Mouse (Mus musculus) myocyte (in vitro differentiated cells): ENCODE results near the gene Kdm1a.

ENCODE experiments used
- CEBPB ChIP-seq: IDR thresholded peaks from 2 replicates; pipeline ENCODE4 v1.6.1; 2011; ENCODE audit warnings: mild to moderate bottlenecking, moderate library complexity; ENCODE audit not compliant: poor library complexity, insufficient read depth, severe bottlenecking
- E2F4 ChIP-seq: IDR thresholded peaks from one replicate; pipeline ENCODE4 v1.6.1; 2011; ENCODE audit warnings: mild to moderate bottlenecking, control low read depth, moderate library complexity; ENCODE audit not compliant: insufficient read depth
- MYOG ChIP-seq, 3 experiments: IDR thresholded peaks; one replicate each; pipeline ENCODE4 v1.6.1; 2011; ENCODE audit warnings: control low read depth in 2 of 3, low read depth in 2 of 3, mild to moderate bottlenecking in 2 of 3; ENCODE audit not compliant: insufficient read length in 2 of 3, control insufficient read depth in 1 of 3, insufficient read depth in 1 of 3
- POLR2A ChIP-seq: IDR thresholded peaks from one replicate; pipeline ENCODE4 v1.6.1; 2011; ENCODE audit warnings: low read depth, mild to moderate bottlenecking, control low read depth, moderate library complexity; ENCODE audit not compliant: insufficient read length
- USF1 ChIP-seq: IDR thresholded peaks from one replicate; pipeline ENCODE4 v1.6.1; 2011; ENCODE audit warnings: low read depth, mild to moderate bottlenecking, control low read depth, moderate library complexity

- no peak for TF ChIP-seq CEBPB
- TF ChIP-seq MYOG (IDR thresholded peaks at IDR 0.05; ENCODE audit: control insufficient read depth in 1 of 3, insufficient read depth in 1 of 3, insufficient read length in 2 of 3, low read depth in 2 of 3): no peak
- TF ChIP-seq POLR2A: no peak
- no peak for TF ChIP-seq E2F4
- TF ChIP-seq USF1: no peak
Measured at GRCm38 (mm10) chr4:136521898-136522297, 80.6 kb downstream of the Kdm1a start.
